Mouse (Mus musculus) thymus, postnatal 4 days (tissue): ENCODE measurements around the gene Gm49416.
"Not testable (repeated sequence)": the region's sequence is repeated elsewhere in the genome, so short reads cannot be mapped to it uniquely, and the experiment has no call there.

Experiments
- DNase-seq: peaks from one replicate; pipeline ENCODE4 v3.0.0; 2021

The Gm49416 gene

GRCm38 (mm10) chr19:8880311-8881033 is 8.3 kb upstream of the Gm49416 start, which contains the start of gene Uqcc3:
Gene Uqcc3, minus strand, starts transcription at chr19:8880923.
- DNase-seq, result peak; percentile 93

- DNase-seq, result no peak
These were observed 7.7 kb upstream of the Gm49416 start for GRCm38 (mm10) chr19:8881034-8881392.

DNA sequence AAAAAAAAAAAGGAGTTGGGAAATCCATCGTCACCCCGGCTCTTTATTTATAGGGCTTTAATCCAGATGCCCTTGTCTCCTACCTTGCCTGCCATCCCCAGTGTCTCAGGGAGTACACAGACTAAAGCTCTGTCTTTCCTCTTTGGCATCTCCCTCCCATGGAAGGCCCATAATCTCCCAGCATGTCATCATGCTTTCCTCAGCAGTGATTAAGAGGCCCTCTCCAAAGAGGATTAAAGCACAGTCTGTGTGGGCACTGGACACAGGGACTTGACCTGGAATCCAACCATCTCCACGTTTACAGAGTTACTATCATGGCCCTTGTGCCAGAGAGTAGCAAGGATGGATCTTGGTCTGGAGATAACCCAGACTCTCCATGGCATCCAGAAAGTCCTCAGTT is 5.1 kb upstream of the Gm49416 start, which contains the start of the genes Lbhd1 and Gm49403:
Lbhd1 (plus strand) TSS at position 117 of the 400 bp plus-strand sequence.
Gm49403 (plus strand) TSS at position 315 of the 400 bp plus-strand sequence.
- no peak for DNase-seq

GRCm38 (mm10) chr19:8886916-8887584 is 1.7 kb upstream of the Gm49416 start:
- no peak for DNase-seq

DNA sequence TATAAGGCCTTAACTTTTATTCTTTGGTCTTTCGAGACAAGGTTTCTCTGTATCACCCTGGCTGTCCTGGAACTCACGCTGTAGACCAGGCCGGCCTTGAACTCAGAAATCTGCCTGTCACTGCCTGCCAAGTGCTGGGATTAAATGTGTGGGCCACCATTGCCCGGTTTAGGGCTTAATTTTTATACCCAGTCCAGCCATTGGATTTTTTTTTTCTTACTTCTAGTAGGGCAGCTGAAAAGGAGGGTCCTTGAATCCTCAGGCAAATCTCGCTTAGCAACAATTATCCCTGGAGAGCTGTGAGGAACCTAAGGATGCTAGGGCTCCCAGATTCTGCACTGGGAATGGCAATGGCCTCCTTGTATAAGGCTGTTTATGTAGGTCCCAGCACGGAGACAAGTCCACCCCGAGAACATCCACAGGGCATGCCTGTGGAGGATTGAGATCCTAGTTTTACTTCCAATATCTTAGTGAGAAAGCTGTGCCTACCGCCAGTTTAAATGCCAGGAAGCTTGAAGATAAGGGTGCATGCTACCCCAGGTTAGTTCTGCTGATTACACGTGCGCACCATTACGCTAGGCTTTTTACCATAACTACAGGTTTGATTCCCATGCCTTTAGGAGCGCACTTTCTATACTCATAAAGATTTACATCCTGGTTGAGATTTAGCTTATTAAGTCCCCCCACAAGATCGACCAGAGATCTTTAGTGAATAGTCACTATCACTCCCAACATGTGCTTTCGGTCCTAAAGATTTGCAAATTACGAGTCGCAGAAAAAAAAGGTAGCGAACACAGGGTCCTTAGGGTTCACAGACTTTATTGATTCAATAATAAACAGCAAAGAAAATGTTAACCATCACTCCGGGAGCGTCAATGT is 902 bp upstream of the Gm49416 start:
- DNase-seq, result no peak

DNA sequence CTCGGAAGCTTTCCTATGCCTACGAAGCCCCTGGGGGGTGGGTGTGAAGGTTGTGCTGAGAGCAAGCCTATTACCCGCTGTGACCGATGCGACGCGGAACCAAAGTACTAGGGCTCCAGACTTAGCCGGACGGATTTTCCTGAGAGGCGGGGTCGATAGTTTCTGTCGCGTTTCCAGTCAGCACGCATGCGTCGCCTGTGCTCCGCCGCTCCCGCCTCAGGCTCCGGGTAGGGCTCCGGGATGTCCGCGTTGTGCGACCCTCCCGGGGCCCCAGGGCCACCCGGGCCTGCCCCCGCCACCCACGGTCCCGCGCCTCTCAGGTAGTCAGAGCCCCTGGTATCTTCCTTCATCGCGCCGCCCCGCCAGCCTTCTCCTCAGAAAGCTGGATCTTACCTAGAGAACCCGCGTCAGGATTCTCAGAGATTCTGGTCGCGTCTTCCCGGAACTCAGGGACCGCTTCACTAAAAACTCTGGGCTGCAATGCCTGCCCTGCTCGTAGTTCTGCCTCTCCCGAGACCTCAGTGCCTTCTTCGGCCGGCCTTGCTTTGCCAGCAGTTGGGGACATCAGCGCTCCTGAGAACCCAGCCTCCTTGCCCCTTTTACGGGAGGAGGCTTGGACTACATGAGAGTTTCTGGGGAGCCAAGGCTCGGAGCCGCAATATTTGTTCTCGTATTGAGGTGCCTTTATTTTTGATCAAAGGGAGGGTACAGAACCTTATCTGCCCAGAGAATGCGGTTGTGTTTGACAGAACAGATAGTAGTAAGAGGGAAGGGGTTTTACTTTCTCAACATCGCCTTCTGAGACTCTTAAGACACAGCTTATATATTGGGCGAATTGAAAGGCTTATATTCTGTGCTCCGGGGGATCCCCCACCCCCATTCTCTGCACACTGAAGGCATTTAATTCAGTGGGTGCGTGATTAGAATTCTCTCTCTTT is 4.4 kb downstream of the Gm49416 start, which contains the start of gene Ints5:
Ints5 (plus strand) TSS at position 177 of the 938 bp plus-strand sequence.
- DNase-seq, result peak; percentile 88

- DNase-seq, result no peak
These were observed 6.8 kb downstream of the Gm49416 start for GRCm38 (mm10) chr19:8895397-8895960.

GRCm38 (mm10) chr19:8896231-8896630 is 7.5 kb downstream of the Gm49416 start:
- not testable (repeated sequence) for DNase-seq

GRCm38 (mm10) chr19:8897211-8897864 is 8.6 kb downstream of the Gm49416 start:
- DNase-seq, result peak; percentile 42

DNA sequence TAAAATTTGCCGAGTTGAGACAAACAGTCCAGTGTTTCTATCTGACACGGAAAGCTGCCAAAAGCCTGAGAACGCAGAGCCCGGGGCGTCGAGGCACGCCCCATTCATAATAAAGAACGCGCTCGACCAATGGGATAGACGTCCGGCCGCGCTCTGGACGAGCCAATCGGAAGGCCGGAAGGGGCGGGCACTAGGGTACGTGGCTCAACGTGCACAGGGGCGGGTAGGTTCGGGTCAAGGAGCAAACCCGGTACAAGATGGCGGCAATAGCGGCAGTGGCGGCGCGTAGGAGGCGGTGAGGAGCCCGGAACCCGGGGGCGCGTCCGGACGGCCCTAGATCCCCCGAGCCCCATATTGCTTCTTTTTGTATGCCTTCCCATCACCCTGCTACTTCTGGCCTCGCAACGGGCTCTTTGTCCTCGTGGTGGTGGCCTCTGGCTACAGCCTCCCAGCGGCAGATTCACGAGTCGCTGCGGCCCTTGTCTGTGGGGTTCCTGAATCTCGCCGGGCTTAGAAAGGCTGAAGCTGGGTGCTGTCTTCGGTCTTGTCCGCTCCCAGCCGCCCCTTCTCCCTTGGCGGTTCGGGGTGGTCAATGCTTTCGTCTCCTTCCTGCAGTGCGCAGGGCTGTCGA is 9.3 kb downstream of the Gm49416 start, which contains the start of gene Ganab:
Ganab (plus strand) TSS at position 207 of the 631 bp plus-strand sequence.
- peak; percentile 95 for DNase-seq

- DNase-seq, result peak; percentile 35
These were observed 9.8 kb downstream of the Gm49416 start for GRCm38 (mm10) chr19:8898576-8898975.

DNA sequence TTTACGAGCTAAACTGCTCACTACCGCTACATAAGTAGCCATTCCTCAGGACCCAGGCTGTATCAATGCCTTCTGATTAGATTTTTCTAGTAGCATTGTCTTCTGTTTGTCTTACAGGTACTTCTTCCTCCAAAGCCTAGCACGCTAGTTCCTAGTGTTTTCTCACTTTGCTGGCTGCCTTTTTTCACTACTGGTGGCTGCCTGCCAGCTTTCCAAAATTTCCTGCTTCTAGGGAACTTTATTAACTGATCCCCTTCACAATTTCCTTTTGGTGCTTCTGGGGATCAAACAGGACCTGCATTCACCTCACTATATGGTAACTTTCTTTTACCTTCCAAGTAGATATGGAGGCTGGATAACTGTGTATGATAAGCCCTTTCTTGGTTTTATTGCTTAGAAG is 10.4 kb downstream of the Gm49416 start:
- no peak for DNase-seq

GRCm38 (mm10) chr19:8903412-8903811 is 14.7 kb downstream of the Gm49416 start:
- no peak for DNase-seq

DNA sequence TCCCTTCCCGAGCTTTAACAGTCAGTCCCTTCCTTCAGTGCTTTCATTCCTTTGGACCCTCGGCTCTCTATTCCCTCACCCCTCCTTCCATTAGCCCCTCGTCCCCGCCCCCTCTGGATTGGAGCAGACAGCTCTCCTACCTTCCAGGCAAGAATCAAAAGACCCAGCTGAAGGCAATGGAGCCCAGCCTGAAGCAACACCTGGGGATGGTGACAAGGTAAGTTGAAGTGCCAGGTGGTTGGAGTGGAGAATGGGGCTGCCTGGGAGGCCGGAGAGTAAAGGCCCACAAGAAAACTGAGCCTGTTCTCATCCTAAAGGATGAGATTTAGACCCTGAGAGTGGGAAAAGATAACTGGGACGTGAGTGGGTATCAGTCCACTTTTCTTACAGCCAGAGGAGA is 19.8 kb downstream of the Gm49416 start:
- no peak for DNase-seq

GRCm38 (mm10) chr19:8911810-8912209 is 23.1 kb downstream of the Gm49416 start:
- DNase-seq, result no peak

- no peak for DNase-seq
These were observed 25.5 kb downstream of the Gm49416 start for GRCm38 (mm10) chr19:8914212-8914611.

DNA sequence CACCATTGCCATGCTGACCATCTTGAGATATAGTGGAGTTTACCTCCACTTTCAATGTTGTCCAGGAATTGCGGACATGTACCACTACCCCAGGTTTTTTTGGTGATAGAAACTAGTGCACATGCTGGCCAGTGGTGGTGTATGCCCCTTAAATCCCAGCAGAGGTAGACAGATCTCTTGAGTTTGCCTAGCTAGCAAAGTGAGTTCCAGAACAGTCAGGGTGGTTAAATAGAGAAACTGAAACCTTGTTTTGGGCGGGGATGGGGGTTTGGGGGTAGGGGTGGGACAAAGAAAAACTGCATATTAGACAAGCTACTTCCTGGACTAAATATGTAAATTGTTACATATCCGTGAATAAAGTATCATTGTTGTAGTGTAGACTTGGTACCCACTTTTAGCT is 30.3 kb downstream of the Gm49416 start:
- no peak for DNase-seq

- no peak for DNase-seq
These were observed 31.0 kb downstream of the Gm49416 start for GRCm38 (mm10) chr19:8919684-8920072.

GRCm38 (mm10) chr19:8920073-8920736 is 31.5 kb downstream of the Gm49416 start, which contains the start of gene B3gat3:
Gene B3gat3, plus strand, starts transcription at chr19:8920374.
- peak; percentile 87 for DNase-seq

DNA sequence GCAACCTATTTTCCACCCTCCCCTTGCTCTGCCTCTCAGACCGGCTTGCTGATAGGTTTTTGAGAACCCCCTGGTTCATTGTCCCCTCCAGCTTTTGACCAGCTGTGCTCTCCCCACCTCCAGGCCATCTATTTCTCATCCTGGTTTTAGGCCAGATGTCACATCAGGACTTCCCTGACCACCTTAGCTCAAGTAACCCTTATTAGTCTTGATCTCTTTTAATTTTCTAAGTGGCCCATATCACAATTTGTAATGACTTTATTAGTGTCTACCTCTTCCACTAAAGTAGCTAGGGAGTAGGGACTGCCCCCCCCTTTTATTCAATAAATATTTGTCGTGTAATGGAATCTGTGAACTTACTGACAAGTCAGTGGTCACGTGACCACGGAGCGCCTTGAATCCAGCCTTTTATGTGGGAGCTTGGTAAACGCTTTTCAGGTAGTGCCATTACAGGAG is 32.1 kb downstream of the Gm49416 start:
- DNase-seq, result peak; percentile 37
